Mouse (Mus musculus) kidney, adult 10 weeks (tissue): Measurements from ENCODE around the gene Rab27a. TPM values are rescaled to one million over a fixed set of nuclear protein-coding genes. Genes with fewer than 3 reads are reported as not detected.

Experiments used
- polyA plus RNA-seq: library from polyadenylated mRNA; stranded (reverse); fragments of 350-450 nt; fragmentation: Illumina TruSeq; extraction: RNeasy Lipid Tissue Mini Kit (QIAGEN cat#74804); gene quantifications from one replicate; pipeline ENCODE4 v1.2.3, GENCODE M21; 2014; ENCODE audit warnings: low read depth, low replicate concordance

The Rab27a gene
- 37.3 TPM for polyA plus RNA-seq

DNA sequence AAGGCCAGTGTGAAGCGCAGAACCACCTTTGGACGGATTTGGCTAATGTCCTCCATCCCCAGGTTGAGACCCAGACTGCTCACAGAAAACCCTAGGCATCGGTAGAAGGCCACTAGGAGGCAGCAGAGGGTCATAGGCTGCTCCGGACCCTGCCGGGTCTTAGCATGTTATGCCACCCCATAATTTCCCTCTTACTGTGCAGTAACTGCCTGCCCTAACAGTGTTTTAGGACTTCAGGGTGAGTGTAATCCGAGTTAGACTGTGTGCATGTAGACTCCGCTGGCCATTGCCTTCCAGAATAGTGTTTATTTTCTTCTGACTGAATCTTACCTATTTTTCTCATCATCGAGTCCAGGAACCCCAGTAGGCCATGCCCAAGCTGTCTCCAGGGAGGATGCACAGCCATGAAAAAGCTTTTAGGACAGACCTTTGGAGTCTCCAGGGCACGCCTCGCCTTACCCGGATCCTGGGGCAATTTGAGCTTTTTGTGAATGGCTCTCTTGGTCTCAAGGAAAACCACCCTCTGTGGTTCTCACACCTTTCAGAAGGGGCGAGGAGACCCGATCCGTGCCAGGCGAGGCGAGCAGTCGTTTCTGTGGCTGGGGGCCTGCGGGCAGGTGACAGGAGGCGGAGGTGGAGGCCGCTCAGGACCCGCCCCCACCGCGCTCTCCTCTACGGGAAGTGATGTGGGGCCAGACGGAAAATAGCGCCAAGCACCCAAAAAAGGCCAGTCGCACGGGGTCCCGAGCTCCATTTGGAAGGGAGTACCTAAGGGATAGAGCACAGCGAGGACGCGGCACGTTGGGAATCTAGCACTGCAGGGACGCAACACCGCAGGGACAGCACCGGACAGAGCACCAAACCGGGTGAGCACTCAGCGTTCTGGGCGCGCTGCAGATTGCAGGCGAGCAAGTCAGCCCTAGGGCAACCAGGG, at the start of gene Rab27a:
TSS of gene Rab27a (plus strand) at position 709 of the 934 bp plus-strand sequence.

DNA sequence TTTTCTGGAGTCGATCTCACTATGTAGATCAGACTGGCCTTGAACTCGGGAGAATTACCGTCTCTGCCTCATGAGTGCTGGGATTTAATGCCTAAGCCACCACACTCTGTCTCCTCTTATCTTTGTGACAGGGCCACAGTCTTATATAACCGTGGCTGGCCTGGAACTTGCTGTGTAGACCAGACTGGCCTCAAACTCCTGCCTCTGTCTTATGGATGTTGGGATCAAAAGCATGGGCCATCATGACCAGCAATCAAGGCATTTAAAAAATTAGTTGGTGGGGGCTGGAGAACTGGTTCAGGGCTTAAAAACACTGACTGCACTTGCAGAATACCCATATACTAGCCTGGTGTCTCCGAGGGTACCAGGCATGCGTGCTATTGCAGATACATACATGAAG, 4.6 kb upstream of the Rab27a start, which contains the start of gene Pigb:
TSS of gene Pigb (minus strand) at position 299 of the 400 bp plus-strand sequence.

DNA sequence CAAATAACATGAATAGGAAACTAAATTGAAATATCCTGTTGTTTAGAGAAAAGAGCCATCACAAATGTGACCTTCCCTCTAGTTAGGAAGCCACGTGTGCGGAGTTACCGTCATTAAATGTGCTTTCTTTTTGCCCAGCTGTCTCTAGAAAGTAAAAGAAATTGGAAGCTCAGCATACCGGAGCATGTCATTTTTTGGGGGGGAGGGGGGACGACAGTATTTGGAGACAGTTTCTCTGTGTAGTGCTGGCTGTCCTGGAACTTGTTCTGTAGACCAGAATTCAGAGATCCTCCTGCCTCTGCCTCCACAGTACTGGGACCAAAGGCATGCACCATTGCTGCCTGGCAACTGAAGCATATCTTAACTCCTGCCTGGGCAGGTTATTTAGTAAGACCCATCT, 56.9 kb downstream of the Rab27a start, which contains the start of gene Khdc3:
TSS of gene Khdc3 (plus strand) at position 301 of the 400 bp plus-strand sequence.

DNA sequence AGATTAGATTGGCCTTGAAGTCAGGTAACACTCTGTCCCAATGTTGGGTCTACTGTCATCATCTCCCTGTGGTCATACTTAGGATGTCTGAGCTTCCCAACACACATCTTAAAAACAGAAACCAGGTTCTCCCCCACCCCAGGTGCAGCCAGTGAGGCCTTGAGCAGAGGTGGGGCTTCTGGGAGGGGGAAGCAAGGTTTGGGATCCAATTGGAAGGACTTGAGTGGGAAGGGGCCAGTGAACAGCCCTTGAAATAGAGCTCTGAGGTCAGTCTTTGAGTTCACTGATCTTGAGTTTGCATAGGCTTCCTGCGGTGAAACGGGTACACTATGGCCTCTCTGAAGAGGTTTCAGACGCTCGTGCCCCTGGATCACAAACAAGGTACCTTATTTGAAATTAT, 57.5 kb downstream of the Rab27a start, which contains the start of gene Gm20509:
TSS of gene Gm20509 (plus strand) at position 290 of the 400 bp plus-strand sequence.

DNA sequence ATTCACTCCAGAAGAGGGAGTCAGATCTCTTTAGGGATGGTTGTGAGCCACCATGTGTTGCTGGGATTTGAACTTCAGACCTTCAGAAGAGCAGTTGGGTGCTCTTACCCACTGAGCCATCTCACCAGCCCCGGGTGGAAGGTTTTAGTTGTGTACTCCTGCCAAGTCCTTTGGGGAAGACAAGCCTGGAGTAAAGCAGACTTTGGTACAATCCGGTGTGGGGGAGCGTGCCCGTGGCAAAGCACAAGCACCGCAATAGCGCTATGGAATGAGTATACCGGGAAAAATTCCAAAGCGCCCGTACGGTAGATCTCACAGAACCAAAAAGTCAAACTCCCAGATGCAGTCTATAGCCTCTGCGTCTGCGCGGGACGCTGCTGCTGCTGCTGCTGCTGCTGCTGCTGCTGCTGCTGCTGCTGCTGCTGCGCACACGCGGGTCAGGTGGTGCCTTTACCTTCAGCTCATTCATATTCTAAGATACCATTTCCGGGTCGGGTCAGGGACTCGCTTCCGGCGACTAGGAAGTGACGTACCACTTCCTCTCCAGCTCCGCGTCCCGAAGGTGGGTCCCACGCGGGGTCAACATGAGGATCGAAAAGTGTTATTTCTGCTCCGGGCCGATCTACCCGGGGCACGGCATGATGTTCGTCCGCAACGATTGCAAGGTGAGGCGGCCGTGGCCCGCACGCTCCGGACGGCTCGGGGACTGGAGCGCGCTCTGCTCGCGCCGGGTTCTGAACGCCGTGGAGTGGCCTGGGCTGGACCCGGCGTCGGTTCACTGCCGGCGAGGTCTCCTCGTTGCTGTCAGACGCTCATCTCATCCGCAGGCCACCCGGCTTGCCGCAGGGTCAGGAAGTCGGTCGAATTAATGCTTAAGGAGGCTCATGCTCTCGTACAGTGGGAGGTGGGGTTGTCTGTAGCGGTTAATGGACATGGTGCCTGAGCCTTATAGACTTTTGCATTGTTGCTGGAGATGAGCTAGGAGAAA, 68.6 kb downstream of the Rab27a start, which contains the start of gene Rsl24d1:
TSS of gene Rsl24d1 (plus strand) at position 508 of the 988 bp plus-strand sequence.

Other genes starting within 250 kb of the Rab27a start
- gene Prtg, start 238.0 kb upstream of the Rab27a start, polyA plus RNA-seq: 0.16 TPM
- gene Pygo1, start 119.2 kb upstream of the Rab27a start, polyA plus RNA-seq: 0.61 TPM
- 3.8 TPM for gene Dyx1c1, start 86.1 kb upstream of the Rab27a start, polyA plus RNA-seq
- gene Gm44503, start 86.0 kb upstream of the Rab27a start, polyA plus RNA-seq: 0.73 TPM
- gene Ccpg1os, start 59.5 kb upstream of the Rab27a start, polyA plus RNA-seq: 29.9 TPM
- gene Ccpg1, start 59.4 kb upstream of the Rab27a start, polyA plus RNA-seq: 209 TPM
- 11.5 TPM for gene Pigb, start 4.5 kb upstream of the Rab27a start, polyA plus RNA-seq
- not detected for gene Khdc3, start 57.0 kb downstream of the Rab27a start, polyA plus RNA-seq
- gene Gm20509, start 57.6 kb downstream of the Rab27a start, polyA plus RNA-seq: not detected
- gene Rsl24d1, start 68.6 kb downstream of the Rab27a start, polyA plus RNA-seq: 45.6 TPM